Mouse (Mus musculus): ENCODE results near the gene Spdye4a. TPM values are rescaled to one million over a fixed set of nuclear protein-coding genes. Genes with fewer than 3 reads are reported as not detected.

The Spdye4a gene
- polyA plus RNA-seq, 1 experiment from 2014 or later = not detected

- no peak overlapping the region for H3K27ac ChIP-seq (ENCODE audit: low read depth, low read length)
- no peak overlapping the region for H3K4me3 ChIP-seq (ENCODE audit: low read length)
- no peaks in the 10 kb centered on the region for H3K27me3 ChIP-seq (ENCODE audit: control insufficient read depth, insufficient read depth, low read length)
- H3K9ac ChIP-seq (ENCODE audit: low read depth, low read length) = no peak overlapping the region
- peaks cover 6% of the 10 kb centered on the region for H3K4me1 ChIP-seq (ENCODE audit: control insufficient read depth, insufficient read depth, low read length)
- WGBS = 59% methylated on average over 1 of the region's 1 CpGs
- no peaks in the 10 kb centered on the region for H3K9me3 ChIP-seq (ENCODE audit: control insufficient read depth, low read length)
- no peak overlapping the region for H3K4me2 ChIP-seq (replicated peaks; ENCODE audit: low read depth, low read length)
- peaks cover 26% of the 10 kb centered on the region for H3K36me3 ChIP-seq (ENCODE audit: control insufficient read depth, insufficient read depth, low read length)
- ATAC-seq (ENCODE audit: low FRiP score, low TSS enrichment) = no peak
These were observed 38.7 kb upstream of the Spdye4a start for GRCm38 (mm10) chr5:143265409-143265808.

- peaks cover 28% of the 10 kb centered on the region for H3K36me3 ChIP-seq (ENCODE audit: control insufficient read depth, insufficient read depth, low read length)
- no peak overlapping the region for H3K4me3 ChIP-seq (ENCODE audit: low read length)
- ATAC-seq (ENCODE audit: low FRiP score, low TSS enrichment) = no peak
- no peaks in the 10 kb centered on the region for H3K9me3 ChIP-seq (ENCODE audit: control insufficient read depth, low read length)
- H3K4me1 ChIP-seq (ENCODE audit: control insufficient read depth, insufficient read depth, low read length) = peaks cover 6% of the 10 kb centered on the region
- no peak overlapping the region for H3K9ac ChIP-seq (ENCODE audit: low read depth, low read length)
- H3K27ac ChIP-seq (ENCODE audit: low read depth, low read length) = no peak overlapping the region
- WGBS = 87% methylated on average over 10 of the region's 10 CpGs
- H3K27me3 ChIP-seq (ENCODE audit: control insufficient read depth, insufficient read depth, low read length) = no peaks in the 10 kb centered on the region
- no peak overlapping the region for H3K4me2 ChIP-seq (replicated peaks; ENCODE audit: low read depth, low read length)
These were observed 38.0 kb upstream of the Spdye4a start for GRCm38 (mm10) chr5:143264689-143265088.

- no peaks in the 10 kb centered on the region for H3K4me1 ChIP-seq (ENCODE audit: control insufficient read depth, insufficient read depth, low read length)
- no peak overlapping the region for H3K4me2 ChIP-seq (replicated peaks; ENCODE audit: low read depth, low read length)
- no peak for ATAC-seq (ENCODE audit: low FRiP score, low TSS enrichment)
- H3K27ac ChIP-seq (ENCODE audit: low read depth, low read length) = no peak overlapping the region
- no peak overlapping the region for H3K9ac ChIP-seq (ENCODE audit: low read depth, low read length)
- 94% methylated on average over 8 of the region's 8 CpGs for WGBS
- no peaks in the 10 kb centered on the region for H3K9me3 ChIP-seq (ENCODE audit: control insufficient read depth, low read length)
- peaks cover 19% of the 10 kb centered on the region; the same call in 1 of the 2 replicates for H3K27me3 ChIP-seq (ENCODE audit: control insufficient read depth, insufficient read depth, low read length)
- H3K4me3 ChIP-seq (ENCODE audit: low read length) = no peak overlapping the region
- H3K36me3 ChIP-seq (ENCODE audit: control insufficient read depth, insufficient read depth, low read length) = peaks cover 28% of the 10 kb centered on the region
These were observed 34.9 kb upstream of the Spdye4a start for GRCm38 (mm10) chr5:143261636-143262035.

- H3K27ac ChIP-seq (ENCODE audit: low read depth, low read length) = no peak overlapping the region
- WGBS = 85% methylated on average over 5 of the region's 5 CpGs
- H3K36me3 ChIP-seq (ENCODE audit: control insufficient read depth, insufficient read depth, low read length) = peaks cover 2% of the 10 kb centered on the region; the same call in 1 of the 2 replicates
- no peak overlapping the region for H3K4me3 ChIP-seq (ENCODE audit: low read length)
- peaks cover 77% of the 10 kb centered on the region for H3K27me3 ChIP-seq (ENCODE audit: control insufficient read depth, insufficient read depth, low read length)
- no peaks in the 10 kb centered on the region for H3K9me3 ChIP-seq (ENCODE audit: control insufficient read depth, low read length)
- peaks cover 21% of the 10 kb centered on the region for H3K4me1 ChIP-seq (ENCODE audit: control insufficient read depth, insufficient read depth, low read length)
- no peak overlapping the region for H3K4me2 ChIP-seq (replicated peaks; ENCODE audit: low read depth, low read length)
- no peak for ATAC-seq (ENCODE audit: low FRiP score, low TSS enrichment)
- H3K9ac ChIP-seq (ENCODE audit: low read depth, low read length) = no peak overlapping the region
These were observed 29.1 kb upstream of the Spdye4a start for GRCm38 (mm10) chr5:143255802-143256201.

- no peaks in the 10 kb centered on the region; the same call in 1 of the 2 replicates for H3K36me3 ChIP-seq (ENCODE audit: control insufficient read depth, insufficient read depth, low read length)
- ATAC-seq (ENCODE audit: low FRiP score, low TSS enrichment) = no peak
- H3K9me3 ChIP-seq (ENCODE audit: control insufficient read depth, low read length) = no peaks in the 10 kb centered on the region
- peaks cover 21% of the 10 kb centered on the region for H3K4me1 ChIP-seq (ENCODE audit: control insufficient read depth, insufficient read depth, low read length)
- peak overlapping the region; percentile 84; the same call in 1 of the 2 replicates for H3K4me2 ChIP-seq (replicated peaks; ENCODE audit: low read depth, low read length)
- WGBS = 19% methylated on average over 24 of the region's 24 CpGs
- H3K27ac ChIP-seq (ENCODE audit: low read depth, low read length) = no peak overlapping the region
- peaks cover 78% of the 10 kb centered on the region for H3K27me3 ChIP-seq (ENCODE audit: control insufficient read depth, insufficient read depth, low read length)
- peak overlapping the region; percentile 46; the same call in 1 of the 2 replicates for H3K4me3 ChIP-seq (ENCODE audit: low read length)
- H3K9ac ChIP-seq (ENCODE audit: low read depth, low read length) = no peak overlapping the region
These were observed 28.4 kb upstream of the Spdye4a start for GRCm38 (mm10) chr5:143255131-143255519.

GRCm38 (mm10) chr5:143254487-143255130, 27.9 kb upstream of the Spdye4a start:
- 0 out of 2 replicates have a peak overlapping the region, but pooled peaks have one; percentile 28 for H3K9ac ChIP-seq (ENCODE audit: low read depth, low read length)
- 10% methylated on average over 66 of the region's 66 CpGs for WGBS
- H3K27ac ChIP-seq (ENCODE audit: low read depth, low read length) = no peak overlapping the region
- ATAC-seq (ENCODE audit: low FRiP score, low TSS enrichment) = no peak
- H3K9me3 ChIP-seq (ENCODE audit: control insufficient read depth, low read length) = no peaks in the 10 kb centered on the region
- H3K4me3 ChIP-seq (ENCODE audit: low read length) = peak overlapping the region; percentile 46
- no peaks in the 10 kb centered on the region; the same call in 1 of the 2 replicates for H3K36me3 ChIP-seq (ENCODE audit: control insufficient read depth, insufficient read depth, low read length)
- H3K4me1 ChIP-seq (ENCODE audit: control insufficient read depth, insufficient read depth, low read length) = peaks cover 21% of the 10 kb centered on the region
- H3K27me3 ChIP-seq (ENCODE audit: control insufficient read depth, insufficient read depth, low read length) = peaks cover 78% of the 10 kb centered on the region
- H3K4me2 ChIP-seq (replicated peaks; ENCODE audit: low read depth, low read length) = peak overlapping the region; percentile 84; the same call in 1 of the 2 replicates

GRCm38 (mm10) chr5:143253881-143254486, 27.3 kb upstream of the Spdye4a start:
- 6% methylated on average over 74 of the region's 81 CpGs for WGBS
- H3K4me2 ChIP-seq (replicated peaks; ENCODE audit: low read depth, low read length) = peak overlapping the region; percentile 84
- ATAC-seq (ENCODE audit: low FRiP score, low TSS enrichment) = peak; percentile 26
- peak overlapping the region; percentile 28 for H3K9ac ChIP-seq (ENCODE audit: low read depth, low read length)
- H3K36me3 ChIP-seq (ENCODE audit: control insufficient read depth, insufficient read depth, low read length) = peaks cover 1% of the 10 kb centered on the region; the same call in 1 of the 2 replicates
- no peaks in the 10 kb centered on the region for H3K9me3 ChIP-seq (ENCODE audit: control insufficient read depth, low read length)
- H3K4me1 ChIP-seq (ENCODE audit: control insufficient read depth, insufficient read depth, low read length) = peaks cover 21% of the 10 kb centered on the region
- no peak overlapping the region for H3K27ac ChIP-seq (ENCODE audit: low read depth, low read length)
- H3K27me3 ChIP-seq (ENCODE audit: control insufficient read depth, insufficient read depth, low read length) = peaks cover 78% of the 10 kb centered on the region
- peak overlapping the region; percentile 46 for H3K4me3 ChIP-seq (ENCODE audit: low read length)

GRCm38 (mm10) chr5:143253186-143253880, 26.6 kb upstream of the Spdye4a start:
- Histone ChIP-seq H3K36me3 (ENCODE audit: control insufficient read depth, insufficient read depth, low read length) (peaks cover 7% of the 10 kb centered on the region; the same call in 1 of the 2 replicates), H3K4me1 (ENCODE audit: control insufficient read depth, insufficient read depth, low read length) (peaks cover 21% of the 10 kb centered on the region), H3K27ac (ENCODE audit: low read depth, low read length) (no peak overlapping the region), H3K4me3 (ENCODE audit: low read length) (peak overlapping the region; percentile 46), H3K9ac (ENCODE audit: low read depth, low read length) (peak overlapping the region; percentile 35), H3K27me3 (ENCODE audit: control insufficient read depth, insufficient read depth, low read length) (peaks cover 75% of the 10 kb centered on the region), H3K9me3 (ENCODE audit: control insufficient read depth, low read length) (no peaks in the 10 kb centered on the region), H3K4me2 (replicated peaks; ENCODE audit: low read depth, low read length) (peak overlapping the region; percentile 84)
- 7% methylated on average over 88 of the region's 103 CpGs for WGBS
- peak; percentile 26; the same call in 1 of the 2 replicates for ATAC-seq (ENCODE audit: low FRiP score, low TSS enrichment)

Data from kidney, embryonic 14.5 days (tissue).